ENCODE assay signal across 8 mouse cellular contexts in genomic region chr12:86790849-86791127, GRCm38 (mm10). TPM values are rescaled to one million over a fixed set of nuclear protein-coding genes. Genes with fewer than 3 reads are reported as not detected.
DNase-seq lines count a peak whose midpoint lies in the region; ATAC-seq and TF ChIP-seq lines count a peak whose summit lies in the region.

No protein-coding gene starts in this region.

- H3K27ac ChIP-seq in midbrain, embryonic 13.5 days = 0 out of 2 replicates have a peak overlapping the region, but pooled peaks have one; percentile 21
- H3K27ac ChIP-seq in midbrain, embryonic 11.5 days (ENCODE audit: low read depth, low read length) = no peak overlapping the region
- 0 out of 2 replicates have a peak overlapping the region, but pooled peaks have one; percentile 5 for H3K27ac ChIP-seq in bone marrow macrophage, adult 2 months (ENCODE audit: insufficient read depth, low read depth, low read length)
- peak overlapping the region; percentile 70 for H3K27ac ChIP-seq in heart, embryonic 13.5 days (replicated peaks)
- H3K27ac ChIP-seq in lung, postnatal 0 days (ENCODE audit: low read length) = no peak overlapping the region

- no peaks in the 10 kb centered on the region for H3K36me3 ChIP-seq in midbrain, embryonic 13.5 days
- no peaks in the 10 kb centered on the region for H3K36me3 ChIP-seq in midbrain, embryonic 11.5 days (ENCODE audit: control insufficient read depth, insufficient read depth, low read length)
- no peaks in the 10 kb centered on the region for H3K36me3 ChIP-seq in heart, embryonic 13.5 days
- no peaks in the 10 kb centered on the region for H3K36me3 ChIP-seq in lung, postnatal 0 days (ENCODE audit: insufficient read depth, low read length)

- no peaks in the 10 kb centered on the region for H3K27me3 ChIP-seq in midbrain, embryonic 13.5 days
- no peaks in the 10 kb centered on the region for H3K27me3 ChIP-seq in midbrain, embryonic 11.5 days (ENCODE audit: control insufficient read depth, insufficient read depth, low read length)
- no peaks in the 10 kb centered on the region for H3K27me3 ChIP-seq in heart, embryonic 13.5 days (replicated peaks)
- H3K27me3 ChIP-seq in lung, postnatal 0 days (replicated peaks; ENCODE audit: insufficient read depth, low read length) = no peaks in the 10 kb centered on the region

- no peak for TF ChIP-seq POLR2A in bone marrow macrophage, adult 2 months (IDR thresholded peaks at IDR 0.05; ENCODE audit: borderline replicate concordance, low read depth, low read length)

- H3K9ac ChIP-seq in midbrain, embryonic 13.5 days (replicated peaks) = no peak overlapping the region
- H3K9ac ChIP-seq in midbrain, embryonic 11.5 days (ENCODE audit: low read length) = no peak overlapping the region
- H3K9ac ChIP-seq in heart, embryonic 13.5 days = peak overlapping the region; percentile 45; the same call in 1 of the 2 replicates
- no peak overlapping the region for H3K9ac ChIP-seq in lung, postnatal 0 days (replicated peaks; ENCODE audit: low read depth)

- TF ChIP-seq EP300 in lung, postnatal 0 days (IDR thresholded peaks at IDR 0.05) = no peak

- no peak overlapping the region for H3K4me3 ChIP-seq in midbrain, embryonic 13.5 days (replicated peaks)
- no peak overlapping the region for H3K4me3 ChIP-seq in midbrain, embryonic 11.5 days (ENCODE audit: low read depth, low read length)
- H3K4me3 ChIP-seq in bone marrow macrophage, adult 2 months (ENCODE audit: insufficient read depth, low read length) = no peak overlapping the region
- H3K4me3 ChIP-seq in heart, embryonic 13.5 days = no peak overlapping the region
- no peak overlapping the region for H3K4me3 ChIP-seq in lung, postnatal 0 days (ENCODE audit: low read depth, low read length)

- peaks cover 45% of the 10 kb centered on the region for H3K4me1 ChIP-seq in midbrain, embryonic 13.5 days (replicated peaks)
- peaks cover 26% of the 10 kb centered on the region for H3K4me1 ChIP-seq in midbrain, embryonic 11.5 days (ENCODE audit: control insufficient read depth, insufficient read depth, low read length)
- H3K4me1 ChIP-seq in bone marrow macrophage, adult 2 months (ENCODE audit: control insufficient read depth, insufficient read depth, low read length) = peaks cover 21% of the 10 kb centered on the region
- peaks cover 56% of the 10 kb centered on the region for H3K4me1 ChIP-seq in heart, embryonic 13.5 days
- peaks cover 5% of the 10 kb centered on the region; the same call in 1 of the 2 replicates for H3K4me1 ChIP-seq in lung, postnatal 0 days (ENCODE audit: insufficient read depth, low read depth, low read length)

- 31% methylated on average over 2 of the region's 2 CpGs for WGBS in midbrain, embryonic 13.5 days
- WGBS in midbrain, embryonic 11.5 days = 40% methylated on average over 2 of the region's 2 CpGs
- 14% methylated on average over 2 of the region's 2 CpGs for WGBS in heart, embryonic 13.5 days
- 11% methylated on average over 2 of the region's 2 CpGs for WGBS in lung, postnatal 0 days

- DNase-seq in midbrain, embryonic 11.5 days (ENCODE audit: low spot score, missing footprints) = no peak
- peak; percentile 62 for DNase-seq in lung, postnatal 0 days (ENCODE audit: low spot score)
- no peak for DNase-seq in layer of hippocampus, adult 9-10 months (ENCODE audit: low spot score)
- no peak for DNase-seq in embryo, embryonic 9.5 days (ENCODE audit: extremely low spot score)
- DNase-seq in T-cell, adult 2 months (ENCODE audit: low spot score) = no peak

- no peak for TF ChIP-seq CTCF in bone marrow macrophage, adult 2 months (IDR thresholded peaks at IDR 0.05; ENCODE audit: low read depth, low read length)
- peak; percentile 9; the same call in 1 of the 2 replicates for TF ChIP-seq CTCF in lung, postnatal 0 days (IDR thresholded peaks at IDR 0.05)

- no peaks in the 10 kb centered on the region for H3K9me3 ChIP-seq in midbrain, embryonic 13.5 days
- H3K9me3 ChIP-seq in midbrain, embryonic 11.5 days (ENCODE audit: control insufficient read depth, low read length) = no peaks in the 10 kb centered on the region
- no peaks in the 10 kb centered on the region for H3K9me3 ChIP-seq in heart, embryonic 13.5 days
- no peaks in the 10 kb centered on the region for H3K9me3 ChIP-seq in lung, postnatal 0 days (ENCODE audit: low read length)

- H3K4me2 ChIP-seq in midbrain, embryonic 13.5 days (replicated peaks) = no peak overlapping the region
- no peak overlapping the region for H3K4me2 ChIP-seq in midbrain, embryonic 11.5 days
- H3K4me2 ChIP-seq in heart, embryonic 13.5 days = peak overlapping the region; percentile 33; the same call in 1 of the 2 replicates
- H3K4me2 ChIP-seq in lung, postnatal 0 days (replicated peaks; ENCODE audit: low read depth, low read length) = no peak overlapping the region

- ATAC-seq in midbrain, embryonic 13.5 days = no peak
- no peak for ATAC-seq in midbrain, embryonic 11.5 days (ENCODE audit: low FRiP score)
- no peak for ATAC-seq in heart, embryonic 13.5 days (ENCODE audit: extremely low read depth, insufficient number of reproducible peaks, low FRiP score, low TSS enrichment)
- peak; percentile 38 for ATAC-seq in lung, postnatal 0 days

RNA-seq across cellular contexts. Expression of gene Lrrc74a, which starts 56.6 kb away (rescaled TPM):
- not detected in 2 replicates for polyA plus RNA-seq in midbrain, embryonic 13.5 days (2015; fragmentation: Nextera tagmentation; extraction: Ambion mirVana)
- polyA plus RNA-seq in midbrain, embryonic 11.5 days (2014; fragmentation: Nextera tagmentation; extraction: Ambion mirVana) = not detected in 2 replicates
- not detected in 2 replicates for polyA plus RNA-seq in bone marrow macrophage, adult 2 months (2012; ENCODE audit: insufficient read depth, insufficient read length, missing spikeins)
- not detected in 2 replicates for polyA plus RNA-seq in heart, embryonic 13.5 days (2015; fragmentation: Nextera tagmentation; extraction: Ambion mirVana)
- not detected in 2 replicates for polyA plus RNA-seq in lung, postnatal 0 days (2015; fragmentation: Nextera tagmentation; extraction: Ambion mirVana)

Comparison
In these comparisons a context has a peak if more than half of its experiments do, and no peak if none do; other contexts are left out.
1. H3K27ac ChIP-seq: peak in midbrain, embryonic 13.5 days (single experiment), bone marrow macrophage, adult 2 months (single experiment) and heart, embryonic 13.5 days (single experiment); none in midbrain, embryonic 11.5 days (single experiment) and lung, postnatal 0 days (single experiment).